20 mouse cellular contexts compared by ENCODE assay signal in the genomic region with DNA sequence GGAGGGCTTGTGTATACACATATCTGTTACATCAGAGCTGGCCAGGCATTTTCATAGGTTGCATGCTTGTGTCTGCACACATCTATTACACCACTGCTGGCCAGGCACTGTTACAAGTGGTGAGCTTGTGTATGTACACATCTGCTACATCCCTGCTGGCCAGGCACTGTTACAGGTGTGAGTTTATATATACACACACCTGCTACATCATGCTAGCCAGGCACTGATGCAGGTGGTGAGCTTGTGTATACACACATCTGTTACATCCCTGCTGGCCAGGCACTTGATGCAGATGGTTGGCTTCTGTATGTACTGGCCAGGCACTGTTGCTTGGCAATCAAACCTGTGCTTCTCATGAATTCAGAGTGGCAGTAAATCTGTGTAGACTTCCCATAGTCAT.
DNase-seq lines count a peak whose midpoint lies in the region; ATAC-seq and TF ChIP-seq lines count a peak whose summit lies in the region.
"Had no signal": no experiment of that assay in that cellular context is flagged by ENCODE, and none has a peak within 500 bp of the region (broad histone marks: within the 10 kb centered on the region; RNA-seq: fewer than 3 reads in every experiment).

No protein-coding gene starts in this region.

- ATAC-seq in forebrain, embryonic 13.5 days = peak; percentile 68; the same call in 1 of the 2 replicates
- no peak for ATAC-seq in forebrain, embryonic 11.5 days (replicated peaks; ENCODE audit: low FRiP score)
- peak; percentile 56; the same call in 1 of the 2 replicates for ATAC-seq in hindbrain, embryonic 15.5 days (ENCODE audit: low FRiP score, low read depth)
- peak; percentile 48; the same call in 1 of the 2 replicates for ATAC-seq in midbrain, embryonic 15.5 days (replicated peaks)
- ATAC-seq in midbrain, postnatal 0 days (ENCODE audit: low FRiP score) = 0 out of 2 replicates have a peak, but pooled peaks have one; percentile 27
- no peak for ATAC-seq in liver, embryonic 11.5 days (replicated peaks; ENCODE audit: low FRiP score)
- ATAC-seq: CD4-positive, CD25-positive, alpha-beta regulatory T cell, adult 4 months; intestine, embryonic 15.5 days; Patski had no signal

- H3K27me3 ChIP-seq in forebrain, embryonic 13.5 days = no peaks in the 10 kb centered on the region
- no peaks in the 10 kb centered on the region for H3K27me3 ChIP-seq in forebrain, embryonic 11.5 days (ENCODE audit: control insufficient read depth, insufficient read depth, low read length)
- H3K27me3 ChIP-seq in hindbrain, embryonic 15.5 days = no peaks in the 10 kb centered on the region
- H3K27me3 ChIP-seq in hindbrain, embryonic 10.5 days (ENCODE audit: insufficient read depth, poor library complexity, severe bottlenecking) = no peaks in the 10 kb centered on the region
- no peaks in the 10 kb centered on the region for H3K27me3 ChIP-seq in midbrain, embryonic 15.5 days (replicated peaks)
- H3K27me3 ChIP-seq in midbrain, embryonic 10.5 days (ENCODE audit: low read depth, poor library complexity, severe bottlenecking) = no peaks in the 10 kb centered on the region
- H3K27me3 ChIP-seq in midbrain, postnatal 0 days (ENCODE audit: insufficient read depth, low read length) = no peaks in the 10 kb centered on the region
- no peaks in the 10 kb centered on the region for H3K27me3 ChIP-seq in liver, embryonic 11.5 days (replicated peaks; ENCODE audit: control insufficient read depth, insufficient read depth, low read length)
- H3K27me3 ChIP-seq: intestine, embryonic 15.5 days; liver, embryonic 13.5 days; Patski had no signal

- no peak for TF ChIP-seq CTCF in midbrain, postnatal 0 days (IDR thresholded peaks at IDR 0.05)

- H3K4me3 ChIP-seq in forebrain, embryonic 13.5 days = no peak overlapping the region
- no peak overlapping the region for H3K4me3 ChIP-seq in forebrain, embryonic 11.5 days (ENCODE audit: low read depth, low read length)
- no peak overlapping the region for H3K4me3 ChIP-seq in hindbrain, embryonic 15.5 days
- H3K4me3 ChIP-seq in hindbrain, embryonic 10.5 days = no peak overlapping the region
- H3K4me3 ChIP-seq in midbrain, embryonic 15.5 days = no peak overlapping the region
- H3K4me3 ChIP-seq in midbrain, embryonic 10.5 days = no peak overlapping the region
- H3K4me3 ChIP-seq in midbrain, postnatal 0 days (ENCODE audit: low read depth, low read length) = no peak overlapping the region
- H3K4me3 ChIP-seq in liver, embryonic 11.5 days (ENCODE audit: low read depth, low read length) = no peak overlapping the region
- H3K4me3 ChIP-seq: intestine, embryonic 15.5 days; liver, embryonic 13.5 days had no signal

- no peak for DNase-seq in forebrain, embryonic 11.5 days (ENCODE audit: low spot score)
- no peak for DNase-seq in hindbrain, embryonic 10.5 days (ENCODE audit: low spot score)
- no peak for DNase-seq in midbrain, embryonic 10.5 days (ENCODE audit: low spot score)
- DNase-seq in midbrain, postnatal 0 days (ENCODE audit: low spot score) = no peak
- no peak for DNase-seq in liver, embryonic 11.5 days (ENCODE audit: low spot score)
- DNase-seq: adrenal gland, adult 8-10 months; cerebellum, adult 9-11 months; gastrocnemius, postnatal 10 days; heart, adult 18-20 months; heart, postnatal 36 days; liver, embryonic 13.5 days; lung, embryonic 14.5 days; lung, postnatal 4 days; thymus, postnatal 14 days had no signal

- peaks cover 3% of the 10 kb centered on the region; the same call in 1 of the 2 replicates for H3K36me3 ChIP-seq in forebrain, embryonic 13.5 days (ENCODE audit: poor library complexity, severe bottlenecking)
- H3K36me3 ChIP-seq in forebrain, embryonic 11.5 days (ENCODE audit: control insufficient read depth, insufficient read depth, low read length) = no peaks in the 10 kb centered on the region
- no peaks in the 10 kb centered on the region for H3K36me3 ChIP-seq in hindbrain, embryonic 15.5 days
- 0 out of 2 replicates have a peak, but pooled peaks cover 2% of the 10 kb centered on the region for H3K36me3 ChIP-seq in hindbrain, embryonic 10.5 days
- H3K36me3 ChIP-seq in midbrain, embryonic 15.5 days (replicated peaks) = no peaks in the 10 kb centered on the region
- H3K36me3 ChIP-seq in midbrain, embryonic 10.5 days = no peaks in the 10 kb centered on the region
- H3K36me3 ChIP-seq in midbrain, postnatal 0 days (ENCODE audit: insufficient read depth, low read length) = no peaks in the 10 kb centered on the region
- H3K36me3 ChIP-seq in liver, embryonic 11.5 days (ENCODE audit: control insufficient read depth, insufficient read depth, low read length) = no peaks in the 10 kb centered on the region
- H3K36me3 ChIP-seq: intestine, embryonic 15.5 days; liver, embryonic 13.5 days had no signal

- H3K9ac ChIP-seq in forebrain, embryonic 13.5 days = no peak overlapping the region
- H3K9ac ChIP-seq in forebrain, embryonic 11.5 days (ENCODE audit: low read length) = no peak overlapping the region
- H3K9ac ChIP-seq in hindbrain, embryonic 15.5 days = no peak overlapping the region
- no peak overlapping the region for H3K9ac ChIP-seq in midbrain, embryonic 15.5 days
- no peak overlapping the region for H3K9ac ChIP-seq in midbrain, postnatal 0 days (replicated peaks; ENCODE audit: low read length, poor library complexity, severe bottlenecking)
- H3K9ac ChIP-seq in liver, embryonic 11.5 days (ENCODE audit: low read depth, low read length) = no peak overlapping the region
- H3K9ac ChIP-seq: intestine, embryonic 15.5 days; liver, embryonic 13.5 days; lung, embryonic 14.5 days had no signal

- H3K9me3 ChIP-seq in forebrain, embryonic 13.5 days (replicated peaks) = no peaks in the 10 kb centered on the region
- H3K9me3 ChIP-seq in forebrain, embryonic 11.5 days (ENCODE audit: control insufficient read depth, low read length) = no peaks in the 10 kb centered on the region
- H3K9me3 ChIP-seq in hindbrain, embryonic 15.5 days = no peaks in the 10 kb centered on the region
- no peaks in the 10 kb centered on the region for H3K9me3 ChIP-seq in hindbrain, embryonic 10.5 days
- H3K9me3 ChIP-seq in midbrain, embryonic 15.5 days = no peaks in the 10 kb centered on the region
- H3K9me3 ChIP-seq in midbrain, embryonic 10.5 days (replicated peaks) = no peaks in the 10 kb centered on the region
- no peaks in the 10 kb centered on the region for H3K9me3 ChIP-seq in midbrain, postnatal 0 days (ENCODE audit: low read length)
- H3K9me3 ChIP-seq in liver, embryonic 11.5 days (ENCODE audit: control insufficient read depth, low read length) = no peaks in the 10 kb centered on the region
- H3K9me3 ChIP-seq: intestine, embryonic 15.5 days; liver, embryonic 13.5 days had no signal

- no peak overlapping the region for H3K27ac ChIP-seq in forebrain, embryonic 13.5 days
- H3K27ac ChIP-seq in forebrain, embryonic 11.5 days (ENCODE audit: low read depth, low read length) = no peak overlapping the region
- no peak overlapping the region for H3K27ac ChIP-seq in hindbrain, embryonic 15.5 days (replicated peaks)
- H3K27ac ChIP-seq in hindbrain, embryonic 10.5 days = no peak overlapping the region
- no peak overlapping the region for H3K27ac ChIP-seq in midbrain, embryonic 15.5 days
- H3K27ac ChIP-seq in midbrain, embryonic 10.5 days (replicated peaks) = no peak overlapping the region
- H3K27ac ChIP-seq in midbrain, postnatal 0 days (ENCODE audit: low read depth, low read length) = no peak overlapping the region
- no peak overlapping the region for H3K27ac ChIP-seq in liver, embryonic 11.5 days (ENCODE audit: low read depth, low read length)
- H3K27ac ChIP-seq: intestine, embryonic 15.5 days; liver, embryonic 13.5 days had no signal

- H3K4me1 ChIP-seq in forebrain, embryonic 13.5 days = peaks cover 4% of the 10 kb centered on the region; the same call in 1 of the 2 replicates
- no peaks in the 10 kb centered on the region; the same call in 1 of the 2 replicates for H3K4me1 ChIP-seq in forebrain, embryonic 11.5 days (replicated peaks; ENCODE audit: control insufficient read depth, insufficient read depth, low read length)
- H3K4me1 ChIP-seq in hindbrain, embryonic 15.5 days (replicated peaks) = 0 out of 2 replicates have a peak, but pooled peaks cover 5% of the 10 kb centered on the region
- H3K4me1 ChIP-seq in hindbrain, embryonic 10.5 days (replicated peaks) = no peaks in the 10 kb centered on the region
- H3K4me1 ChIP-seq in midbrain, embryonic 15.5 days = no peaks in the 10 kb centered on the region
- H3K4me1 ChIP-seq in midbrain, embryonic 10.5 days = peaks cover 6% of the 10 kb centered on the region; the same call in 1 of the 2 replicates
- no peaks in the 10 kb centered on the region for H3K4me1 ChIP-seq in midbrain, postnatal 0 days (ENCODE audit: insufficient read depth, low read length)
- no peaks in the 10 kb centered on the region for H3K4me1 ChIP-seq in liver, embryonic 11.5 days (replicated peaks; ENCODE audit: control insufficient read depth, insufficient read depth, low read length)
- H3K4me1 ChIP-seq: intestine, embryonic 15.5 days; liver, embryonic 13.5 days had no signal

- no peak overlapping the region for H3K4me2 ChIP-seq in forebrain, embryonic 13.5 days
- no peak overlapping the region for H3K4me2 ChIP-seq in forebrain, embryonic 11.5 days (ENCODE audit: low read depth, low read length, severe bottlenecking)
- H3K4me2 ChIP-seq in hindbrain, embryonic 15.5 days = no peak overlapping the region
- no peak overlapping the region for H3K4me2 ChIP-seq in midbrain, embryonic 15.5 days
- H3K4me2 ChIP-seq in midbrain, postnatal 0 days (ENCODE audit: low read depth, low read length, poor library complexity, severe bottlenecking) = no peak overlapping the region
- H3K4me2 ChIP-seq in liver, embryonic 11.5 days = no peak overlapping the region
- H3K4me2 ChIP-seq: intestine, embryonic 15.5 days; liver, embryonic 13.5 days; lung, embryonic 14.5 days had no signal

Comparison
In these comparisons a context has a peak if more than half of its experiments do, and no peak if none do; other contexts are left out.
1. ATAC-seq: peak in forebrain, embryonic 13.5 days (single experiment), hindbrain, embryonic 15.5 days (single experiment), midbrain, embryonic 15.5 days (single experiment) and midbrain, postnatal 0 days (single experiment); none in forebrain, embryonic 11.5 days (single experiment) and liver, embryonic 11.5 days (single experiment).